Mouse (Mus musculus) cerebellum, postnatal 25 days (tissue): ENCODE data around the gene Olfr11.

Source experiments
- DNase-seq, 2 experiments: peaks; one replicate each; pipeline ENCODE4 v3.0.0; 2021; ENCODE audit warnings: mixed read lengths in 2 of 2

The Olfr11 gene

DNA sequence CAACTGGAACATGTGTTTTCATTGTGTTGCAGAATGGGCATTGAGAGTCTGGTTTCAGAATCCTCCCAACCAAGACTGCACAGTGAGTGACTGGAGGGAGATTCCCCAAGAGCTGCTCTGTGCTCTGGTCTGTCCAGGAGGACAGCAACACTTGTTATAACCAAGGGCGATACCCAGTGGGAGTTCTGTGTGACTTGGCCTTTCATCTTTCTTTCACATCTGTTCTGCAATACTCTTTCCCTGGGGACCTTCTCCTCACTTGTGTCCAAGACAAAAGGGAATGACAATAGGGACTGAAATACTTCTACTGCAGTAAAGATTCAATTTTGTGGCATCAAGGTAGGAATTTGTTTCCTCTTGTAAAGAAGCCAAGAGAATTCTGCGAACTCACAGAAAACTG is at the start of gene Olfr11:
Olfr11 (minus strand) TSS at position 101 of the 400 bp plus-strand sequence.
- no peak for DNase-seq

DNA sequence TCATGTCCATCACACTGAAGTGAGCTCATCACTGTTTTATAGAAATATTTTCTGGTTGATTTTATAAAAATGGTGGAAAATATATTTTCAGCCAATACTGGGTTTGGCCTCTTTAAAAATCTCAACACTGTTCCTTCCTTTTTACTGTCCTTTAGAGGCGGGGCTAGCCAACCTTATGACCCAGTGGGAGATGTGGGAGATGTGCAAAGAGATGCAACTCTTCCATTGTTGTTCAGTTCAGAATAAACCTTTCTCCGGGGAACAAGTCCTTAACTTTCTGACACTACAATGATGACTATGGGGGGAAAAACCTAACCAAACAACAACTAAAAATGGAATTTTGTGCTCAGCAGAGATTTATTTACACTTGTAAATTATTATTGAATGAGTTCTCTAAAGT is 35.0 kb upstream of the Olfr11 start, which contains the start of gene Olfr1360:
Olfr1360 (minus strand) TSS at position 101 of the 400 bp plus-strand sequence.
- DNase-seq = no peak

DNA sequence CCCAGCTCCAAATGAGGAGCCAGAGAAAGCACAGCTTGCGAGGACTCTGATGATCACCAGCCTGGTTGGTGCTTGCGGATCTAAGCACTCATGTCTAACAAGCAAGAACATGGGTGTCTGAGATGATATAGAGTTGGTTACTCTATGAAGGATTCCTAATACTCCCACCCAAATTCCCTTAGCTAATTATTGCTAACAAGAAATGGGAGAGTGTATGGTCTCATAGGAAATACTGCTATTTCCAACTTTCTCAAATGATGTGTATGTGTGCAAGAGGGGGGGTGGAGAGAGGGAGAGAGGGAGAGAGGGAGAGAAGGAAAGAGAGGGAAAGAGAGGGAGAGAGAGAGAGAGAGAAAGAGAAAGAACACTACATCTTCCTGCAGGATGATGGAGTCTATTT is 21.0 kb upstream of the Olfr11 start, which contains the start of gene Olfr1361:
Olfr1361 (minus strand) TSS at position 101 of the 400 bp plus-strand sequence.
- DNase-seq = no peak

DNA sequence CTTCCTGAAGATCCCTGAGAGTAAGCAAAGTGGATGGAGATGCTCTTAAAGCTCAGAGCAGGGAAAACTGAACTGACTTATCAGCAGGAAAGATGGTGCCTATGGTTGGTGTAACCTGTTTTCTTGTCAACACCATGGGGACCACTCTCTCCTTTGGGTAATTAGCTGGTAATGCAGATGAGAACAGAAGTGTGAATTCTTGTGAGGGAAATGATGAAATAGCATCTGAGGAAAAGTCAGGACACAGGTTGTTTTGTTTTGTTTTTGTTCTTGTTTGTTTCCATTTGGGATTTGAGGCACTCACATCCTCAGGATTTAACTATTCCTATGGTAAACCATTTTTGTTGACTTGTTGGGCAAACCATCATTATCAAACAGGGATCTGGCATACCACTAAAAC is 28.4 kb downstream of the Olfr11 start, which contains the start of gene Olfr1362:
Olfr1362 (minus strand) TSS at position 101 of the 400 bp plus-strand sequence.
- no peak for DNase-seq

DNA sequence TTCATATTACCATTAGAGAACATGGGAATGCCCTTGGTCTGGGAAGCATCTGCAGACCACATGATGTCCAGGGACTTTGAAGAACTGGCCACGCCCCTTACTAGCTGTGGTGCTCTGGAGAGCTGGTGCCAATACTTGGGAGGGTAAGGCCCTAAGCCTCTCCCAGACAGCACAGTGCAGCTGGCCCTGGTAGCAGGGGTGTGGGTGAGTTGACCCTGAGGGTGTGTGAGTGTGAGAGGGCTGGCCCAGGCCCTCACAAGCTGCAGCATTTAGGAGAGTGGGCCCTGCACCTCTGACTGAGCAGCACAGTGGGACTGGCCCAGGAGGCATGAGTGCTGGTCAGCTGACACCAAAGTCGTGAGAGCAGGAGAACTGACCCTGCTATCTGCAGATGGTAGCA is 50.7 kb downstream of the Olfr11 start:
- no peak for DNase-seq
